Mouse (Mus musculus) neural tube, embryonic 13.5 days (tissue): Measurements from ENCODE around the gene Kcnk2. TPM values are rescaled to one million over a fixed set of nuclear protein-coding genes. Genes with fewer than 3 reads are reported as not detected.
A peak's percentile ranks its signal among the peaks of the same experiment; 100 is the strongest.

ENCODE experiments used
- ATAC-seq: fragments of 200-750 bp; cut with Nextera tagmentation; 2 replicates; pipeline ENCODE4 v1.8.0; 2017; ENCODE audit warnings: low read depth, mild to moderate bottlenecking, moderate TSS enrichment, moderate library complexity
- H3K27ac ChIP-seq: fragments of 300-500 bp; sonication (generic); replicated peaks from 2 replicates; pipeline ENCODE4 v1.5.1; 2015; ENCODE audit warnings: moderate library complexity, mild to moderate bottlenecking, inconsistent platforms
- H3K27me3 ChIP-seq: fragments of 300-500 bp; sonication (generic); 2 replicates; pipeline ENCODE4 v1.6.1; 2015; ENCODE audit warnings: mild to moderate bottlenecking, inconsistent platforms
- H3K36me3 ChIP-seq: fragments of 300-500 bp; sonication (generic); 2 replicates; pipeline ENCODE4 v1.6.1; 2015; ENCODE audit warnings: mild to moderate bottlenecking, inconsistent platforms
- H3K4me1 ChIP-seq: fragments of 300-500 bp; sonication (generic); replicated peaks from 2 replicates; pipeline ENCODE4 v1.6.1; 2015; ENCODE audit warnings: inconsistent platforms
- H3K4me2 ChIP-seq: fragments of 300-500 bp; sonication (generic); 2 replicates; pipeline ENCODE4 v1.6.1; 2015; ENCODE audit warnings: inconsistent platforms, mild to moderate bottlenecking, moderate library complexity
- H3K4me3 ChIP-seq: fragments of 300-500 bp; sonication (generic); 2 replicates; pipeline ENCODE4 v1.5.1; 2015; ENCODE audit warnings: mild to moderate bottlenecking, inconsistent platforms
- H3K9ac ChIP-seq: fragments of 300-500 bp; sonication (generic); 2 replicates; pipeline ENCODE4 v1.6.1; 2015; ENCODE audit warnings: moderate library complexity, mild to moderate bottlenecking, inconsistent platforms
- H3K9me3 ChIP-seq: fragments of 300-500 bp; sonication (generic); 2 replicates; pipeline ENCODE4 v1.6.1; 2016; ENCODE audit warnings: inconsistent platforms
- WGBS: fragments of 180-500 bp; shearing (Covaris S2); methylation state at CpG from one replicate; pipeline ENCODE4 v1.1.7; 2015; 5-methylcytosine and 5-hydroxymethylcytosine counted together
- polyA plus RNA-seq: library from polyadenylated mRNA; unstranded; fragments of >200 nt; fragmentation: Nextera tagmentation; extraction: Ambion mirVana; gene quantifications from 2 replicates; pipeline ENCODE4 v1.2.1, GENCODE M21; 2015

Gene Kcnk2
- polyA plus RNA-seq, 1 experiment from 2014 or later, result 15.0 TPM

- Histone ChIP-seq H3K27ac (no peak overlapping the region), H3K4me1 (no peaks in the 10 kb centered on the region), H3K9me3 (no peaks in the 10 kb centered on the region), H3K27me3 (no peaks in the 10 kb centered on the region), H3K36me3 (no peaks in the 10 kb centered on the region), H3K4me2 (no peak overlapping the region), H3K9ac (no peak overlapping the region), H3K4me3 (no peak overlapping the region)
- WGBS, result 89% methylated on average over 10 of the region's 10 CpGs
- no peak for ATAC-seq
Measured at GRCm38 (mm10) chr1:189386848-189387247, 15.2 kb downstream of the Kcnk2 start.

DNA sequence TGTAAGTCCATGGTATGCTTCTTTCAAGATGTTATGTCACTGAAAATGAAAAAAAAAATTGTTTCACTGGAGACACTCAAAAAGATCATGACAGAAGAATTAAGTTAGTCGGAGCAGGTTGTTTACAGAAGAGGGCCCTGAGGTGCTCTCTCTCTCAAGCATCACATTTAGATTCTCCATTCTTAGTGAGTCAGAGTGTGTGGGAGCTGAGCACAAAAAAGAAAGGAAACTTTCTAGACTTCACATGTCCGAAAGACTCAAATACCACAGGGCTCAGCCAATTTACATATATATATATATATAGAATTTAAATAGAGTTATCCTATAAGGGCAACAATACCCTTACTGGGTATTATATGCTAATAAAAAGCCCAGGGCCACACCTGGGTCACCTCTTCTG is 15.9 kb downstream of the Kcnk2 start:
- Histone ChIP-seq H3K27me3 (no peaks in the 10 kb centered on the region), H3K4me2 (no peak overlapping the region), H3K4me1 (no peaks in the 10 kb centered on the region), H3K36me3 (no peaks in the 10 kb centered on the region), H3K4me3 (no peak overlapping the region), H3K9me3 (no peaks in the 10 kb centered on the region), H3K9ac (no peak overlapping the region), H3K27ac (no peak overlapping the region)
- 94% methylated on average over 2 of the region's 2 CpGs for WGBS
- ATAC-seq, result no peak

GRCm38 (mm10) chr1:189367722-189368121 is 34.4 kb downstream of the Kcnk2 start:
- no peak overlapping the region for H3K27ac ChIP-seq
- no peaks in the 10 kb centered on the region for H3K9me3 ChIP-seq
- no peak overlapping the region for H3K4me2 ChIP-seq
- no peak overlapping the region for H3K9ac ChIP-seq
- H3K36me3 ChIP-seq, result no peaks in the 10 kb centered on the region
- no peak for ATAC-seq
- H3K4me1 ChIP-seq, result no peaks in the 10 kb centered on the region
- no peaks in the 10 kb centered on the region for H3K27me3 ChIP-seq
- WGBS, result 87% methylated on average over 4 of the region's 4 CpGs
- H3K4me3 ChIP-seq, result no peak overlapping the region

- H3K27ac ChIP-seq, result no peak overlapping the region
- no peak overlapping the region for H3K4me2 ChIP-seq
- no peaks in the 10 kb centered on the region for H3K36me3 ChIP-seq
- no peaks in the 10 kb centered on the region for H3K4me1 ChIP-seq
- H3K9ac ChIP-seq, result no peak overlapping the region
- WGBS, result 83% methylated on average over 5 of the region's 5 CpGs
- H3K4me3 ChIP-seq, result no peak overlapping the region
- H3K27me3 ChIP-seq, result no peaks in the 10 kb centered on the region
- H3K9me3 ChIP-seq, result no peaks in the 10 kb centered on the region
- ATAC-seq, result no peak
Measured at GRCm38 (mm10) chr1:189364188-189364587, 37.9 kb downstream of the Kcnk2 start.

GRCm38 (mm10) chr1:189362579-189362978 is 39.5 kb downstream of the Kcnk2 start:
- no peaks in the 10 kb centered on the region for H3K36me3 ChIP-seq
- no peak overlapping the region for H3K27ac ChIP-seq
- H3K9me3 ChIP-seq, result no peaks in the 10 kb centered on the region
- no peak overlapping the region for H3K4me2 ChIP-seq
- no peak overlapping the region for H3K4me3 ChIP-seq
- no peak for ATAC-seq
- WGBS, result 65% methylated on average over 6 of the region's 6 CpGs
- no peaks in the 10 kb centered on the region for H3K27me3 ChIP-seq
- no peak overlapping the region for H3K9ac ChIP-seq
- H3K4me1 ChIP-seq, result no peaks in the 10 kb centered on the region

DNA sequence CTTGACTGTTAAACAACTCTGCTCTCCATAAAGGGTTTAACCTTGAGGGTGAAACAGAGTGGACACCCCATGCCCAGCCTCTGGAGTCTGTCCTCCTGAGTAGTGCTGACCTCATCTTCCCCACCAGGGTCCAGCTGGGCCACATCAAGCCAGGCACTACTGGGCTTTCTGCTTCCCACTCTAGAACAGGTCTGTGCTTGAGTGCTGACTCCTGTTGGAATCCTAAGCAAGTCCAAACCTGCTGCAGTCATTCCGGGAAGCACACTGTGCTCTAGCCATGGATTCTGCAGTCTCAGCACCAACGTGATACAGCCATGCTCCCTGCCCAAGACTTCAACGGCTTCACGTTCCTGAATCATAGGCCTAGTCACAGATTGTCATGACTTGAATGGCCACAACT is 42.4 kb downstream of the Kcnk2 start:
- no peak for ATAC-seq

GRCm38 (mm10) chr1:189353887-189354286 is 48.2 kb downstream of the Kcnk2 start:
- no peak overlapping the region for H3K4me3 ChIP-seq
- no peaks in the 10 kb centered on the region for H3K4me1 ChIP-seq
- 0 out of 2 replicates have a peak, but pooled peaks cover 3% of the 10 kb centered on the region for H3K9me3 ChIP-seq
- H3K9ac ChIP-seq, result no peak overlapping the region
- H3K27ac ChIP-seq, result no peak overlapping the region
- WGBS, result 88% methylated on average over 1 of the region's 1 CpGs
- ATAC-seq, result no peak
- no peaks in the 10 kb centered on the region for H3K36me3 ChIP-seq
- H3K27me3 ChIP-seq, result no peaks in the 10 kb centered on the region
- no peak overlapping the region for H3K4me2 ChIP-seq

More for the DNA sequence above, 42.4 kb downstream of the Kcnk2 start:
- no peak overlapping the region for H3K9ac ChIP-seq
- H3K4me2 ChIP-seq, result no peak overlapping the region
- WGBS, result 82% methylated on average over 4 of the region's 4 CpGs
- no peak overlapping the region for H3K4me3 ChIP-seq
- H3K27ac ChIP-seq, result no peak overlapping the region
- no peaks in the 10 kb centered on the region for H3K27me3 ChIP-seq
- no peaks in the 10 kb centered on the region for H3K9me3 ChIP-seq
- no peaks in the 10 kb centered on the region for H3K36me3 ChIP-seq
- no peaks in the 10 kb centered on the region for H3K4me1 ChIP-seq

DNA sequence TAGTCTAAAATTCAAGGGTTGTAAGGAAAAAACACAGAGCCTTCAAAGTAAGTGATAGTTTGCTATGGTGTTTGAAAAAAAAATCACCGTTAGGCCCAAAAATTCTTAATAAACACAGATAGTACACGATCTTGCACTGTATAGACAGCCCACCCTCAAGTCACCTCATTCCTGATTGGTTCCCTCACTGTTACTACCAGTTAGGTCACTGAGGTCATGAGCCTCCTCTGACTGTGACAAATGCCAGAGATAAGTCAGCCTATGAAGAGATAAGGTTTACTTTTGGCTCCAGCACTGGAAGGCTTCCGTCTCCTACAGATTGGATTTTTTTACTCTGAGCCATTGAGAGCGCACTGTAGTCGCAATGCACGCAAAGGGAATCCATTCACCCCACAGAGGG is 50.3 kb downstream of the Kcnk2 start:
- no peak overlapping the region for H3K9ac ChIP-seq
- 0 out of 2 replicates have a peak, but pooled peaks cover 4% of the 10 kb centered on the region for H3K9me3 ChIP-seq
- H3K36me3 ChIP-seq, result no peaks in the 10 kb centered on the region
- no peak overlapping the region for H3K4me3 ChIP-seq
- WGBS, result 97% methylated on average over 6 of the region's 6 CpGs
- no peaks in the 10 kb centered on the region for H3K27me3 ChIP-seq
- no peak overlapping the region for H3K27ac ChIP-seq
- no peaks in the 10 kb centered on the region for H3K4me1 ChIP-seq
- H3K4me2 ChIP-seq, result no peak overlapping the region
- no peak for ATAC-seq

- H3K27ac ChIP-seq, result no peak overlapping the region
- 0 out of 2 replicates have a peak, but pooled peaks cover 2% of the 10 kb centered on the region for H3K4me1 ChIP-seq
- ATAC-seq, result no peak
- no peak overlapping the region for H3K4me2 ChIP-seq
- H3K27me3 ChIP-seq, result peaks cover 11% of the 10 kb centered on the region; the same call in 1 of the 2 replicates
- no peak overlapping the region for H3K4me3 ChIP-seq
- 92% methylated on average over 5 of the region's 5 CpGs for WGBS
- no peaks in the 10 kb centered on the region for H3K36me3 ChIP-seq
- no peak overlapping the region for H3K9ac ChIP-seq
- 0 out of 2 replicates have a peak, but pooled peaks cover 4% of the 10 kb centered on the region for H3K9me3 ChIP-seq
Measured at GRCm38 (mm10) chr1:189349205-189349604, 52.9 kb downstream of the Kcnk2 start.

- Histone ChIP-seq H3K4me2 (no peak overlapping the region), H3K4me3 (no peak overlapping the region), H3K4me1 (peaks cover 27% of the 10 kb centered on the region), H3K36me3 (no peaks in the 10 kb centered on the region), H3K9ac (no peak overlapping the region), H3K27me3 (peaks cover 11% of the 10 kb centered on the region; the same call in 1 of the 2 replicates), H3K27ac (no peak overlapping the region), H3K9me3 (0 out of 2 replicates have a peak, but pooled peaks cover 4% of the 10 kb centered on the region)
- 86% methylated on average over 5 of the region's 5 CpGs for WGBS
- ATAC-seq, result no peak
Measured at GRCm38 (mm10) chr1:189345166-189345565, 56.9 kb downstream of the Kcnk2 start.

DNA sequence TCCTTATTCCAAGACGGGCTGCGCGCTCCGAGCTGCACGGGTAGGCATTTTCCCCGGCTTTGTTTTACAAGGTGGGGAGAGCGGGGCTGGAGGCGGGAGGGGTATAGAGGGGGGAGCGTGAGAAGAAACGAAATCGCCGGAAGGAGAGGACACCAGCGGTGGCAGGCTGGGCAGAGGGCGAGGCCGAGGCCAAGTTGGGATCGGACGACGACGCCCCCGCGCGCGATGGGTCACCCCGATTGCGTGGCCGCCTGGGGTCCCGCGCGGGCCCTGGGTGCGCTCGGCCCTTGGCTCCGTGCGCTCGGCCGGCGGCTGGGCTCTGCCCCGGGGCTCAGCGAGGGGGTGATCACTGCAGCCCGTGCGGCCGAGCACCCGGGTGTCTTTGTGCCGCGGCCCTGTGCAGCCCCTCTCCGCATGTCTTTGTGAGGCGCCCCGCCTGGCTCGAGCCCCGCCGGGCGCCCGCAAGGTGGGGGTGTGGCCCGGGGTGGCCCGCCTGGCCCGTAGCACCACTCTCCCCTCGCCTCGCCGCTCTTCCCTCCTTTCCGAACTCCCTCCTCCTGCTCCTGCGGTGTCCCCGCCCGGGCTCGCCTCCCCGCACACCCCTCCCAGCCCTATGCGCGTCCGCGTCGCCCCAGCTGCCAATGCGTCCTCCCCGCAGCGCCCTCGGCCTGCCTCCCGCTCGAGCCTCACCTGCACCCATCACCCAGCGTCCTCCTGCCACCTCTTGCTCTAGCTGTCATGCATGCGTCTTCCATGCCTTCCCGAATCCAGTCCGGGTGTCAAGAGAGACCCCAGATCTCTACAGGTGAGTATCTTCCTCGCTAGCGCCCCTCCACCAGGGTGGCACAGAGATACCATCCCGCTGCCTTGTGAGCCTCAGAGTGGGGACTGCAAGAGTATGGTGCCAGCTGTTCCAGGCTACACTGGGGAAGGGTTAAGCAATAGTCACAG is 58.5 kb downstream of the Kcnk2 start:
- H3K4me2 ChIP-seq, result peak overlapping the region; percentile 94
- H3K27ac ChIP-seq, result peak overlapping the region; percentile 74
- WGBS, result 1% methylated on average over 70 of the region's 82 CpGs
- peaks cover 11% of the 10 kb centered on the region; the same call in 1 of the 2 replicates for H3K27me3 ChIP-seq
- H3K36me3 ChIP-seq, result 0 out of 2 replicates have a peak, but pooled peaks cover 7% of the 10 kb centered on the region
- H3K9me3 ChIP-seq, result no peaks in the 10 kb centered on the region
- H3K4me1 ChIP-seq, result peaks cover 27% of the 10 kb centered on the region
- ATAC-seq, result peak; percentile 78
- peak overlapping the region; percentile 87 for H3K9ac ChIP-seq
- peak overlapping the region; percentile 77 for H3K4me3 ChIP-seq

DNA sequence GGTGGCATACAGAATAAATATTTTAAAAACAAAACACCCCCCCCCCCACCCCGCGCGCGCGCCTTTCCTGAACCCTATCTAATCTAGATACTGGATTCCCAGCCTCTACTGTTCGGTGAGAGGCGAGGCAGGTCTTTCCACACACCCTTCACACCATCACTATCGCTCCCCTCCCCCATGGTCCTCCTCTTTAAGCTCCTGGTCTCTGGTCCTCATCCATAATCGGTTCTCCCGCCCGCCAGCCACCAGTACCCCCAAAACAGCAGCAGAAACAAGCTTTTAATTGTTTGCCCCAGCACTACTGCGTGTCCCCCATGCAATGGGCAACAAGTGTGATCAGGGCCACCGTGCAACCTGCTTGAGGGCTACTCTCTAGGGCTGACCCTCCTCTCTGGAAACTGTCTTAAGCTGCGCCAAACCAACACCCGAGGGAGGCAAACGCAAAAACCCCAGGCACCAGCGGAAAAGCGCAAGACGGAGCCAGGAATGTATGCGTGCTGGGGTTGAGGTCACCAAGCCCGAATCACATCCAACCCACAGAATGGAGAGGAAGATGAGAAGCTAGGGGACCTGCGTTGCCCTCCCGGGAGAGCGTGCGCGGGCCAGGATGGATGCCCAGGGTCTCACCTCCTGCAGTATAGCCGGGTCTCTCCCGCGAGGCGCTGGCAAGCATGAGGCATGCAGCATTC is 59.5 kb downstream of the Kcnk2 start:
- H3K36me3 ChIP-seq, result peaks cover 16% of the 10 kb centered on the region; the same call in 1 of the 2 replicates
- peak overlapping the region; percentile 87 for H3K9ac ChIP-seq
- no peaks in the 10 kb centered on the region for H3K9me3 ChIP-seq
- H3K4me3 ChIP-seq, result peak overlapping the region; percentile 77
- 4% methylated on average over 30 of the region's 30 CpGs for WGBS
- peaks cover 11% of the 10 kb centered on the region; the same call in 1 of the 2 replicates for H3K27me3 ChIP-seq
- peak overlapping the region; percentile 74 for H3K27ac ChIP-seq
- peak overlapping the region; percentile 94 for H3K4me2 ChIP-seq
- H3K4me1 ChIP-seq, result peaks cover 27% of the 10 kb centered on the region
- ATAC-seq, result peak; percentile 52; the same call in 1 of the 2 replicates
